Mouse (Mus musculus): Measurements from ENCODE around the gene Rapgef5. TPM values are rescaled to one million over a fixed set of nuclear protein-coding genes. Genes with fewer than 3 reads are reported as not detected.

Rapgef5 gene
- 34.6 and 50.9 TPM in 2 replicates for polyA plus RNA-seq (2012; rRNA removed)

- DNase-seq (ENCODE audit: low read depth), result no peak
These were observed at the start of gene Rapgef5 for GRCm38 (mm10) chr12:117516179-117516578. Gene Rapgef5, plus strand, starts transcription at chr12:117516479.

DNA sequence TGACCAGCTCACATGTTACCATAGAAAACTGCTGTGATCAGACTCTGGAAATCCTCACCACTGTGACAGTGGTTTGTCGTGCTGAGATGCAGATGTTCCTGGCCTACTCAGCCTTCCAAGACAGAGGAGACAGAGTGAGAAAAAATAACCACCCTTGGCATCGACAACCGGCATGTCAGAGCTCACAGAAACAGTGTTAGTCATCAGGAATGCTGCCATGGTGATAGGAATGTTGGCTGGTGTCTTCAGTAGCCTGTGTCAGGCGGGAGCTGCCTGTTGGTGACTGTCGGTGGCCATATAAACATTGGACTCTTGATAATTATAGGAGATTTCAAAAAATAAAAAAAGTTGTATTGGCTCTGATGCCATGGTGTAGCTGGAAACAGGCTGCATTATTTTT, 48.0 kb upstream of the Rapgef5 start:
- DNase-seq (ENCODE audit: low read depth), result peak; percentile 43
- TF ChIP-seq POLR2A (IDR thresholded peaks at IDR 0.05; ENCODE audit: borderline replicate concordance, extremely low read depth, insufficient read depth, insufficient read length, poor library complexity, severe bottlenecking) (no peak), CTCF (IDR thresholded peaks at IDR 0.05; ENCODE audit: borderline replicate concordance, extremely low read depth, insufficient read depth, insufficient read length) (no peak)

More at GRCm38 (mm10) chr12:117516179-117516578, at the start of gene Rapgef5:
- TF ChIP-seq CTCF (IDR thresholded peaks at IDR 0.05; ENCODE audit: borderline replicate concordance, extremely low read depth, insufficient read depth, insufficient read length) (no peak), POLR2A (IDR thresholded peaks at IDR 0.05; ENCODE audit: borderline replicate concordance, extremely low read depth, insufficient read depth, insufficient read length, poor library complexity, severe bottlenecking) (no peak)

- no peak for DNase-seq (ENCODE audit: low read depth)
- no peak for TF ChIP-seq CTCF (IDR thresholded peaks at IDR 0.05; ENCODE audit: borderline replicate concordance, extremely low read depth, insufficient read depth, insufficient read length)
- no peak for TF ChIP-seq POLR2A (IDR thresholded peaks at IDR 0.05; ENCODE audit: borderline replicate concordance, extremely low read depth, insufficient read depth, insufficient read length, poor library complexity, severe bottlenecking)
These were observed 37.3 kb upstream of the Rapgef5 start for GRCm38 (mm10) chr12:117479014-117479413.

GRCm38 (mm10) chr12:117479680-117480079, 36.6 kb upstream of the Rapgef5 start:
- TF ChIP-seq POLR2A (IDR thresholded peaks at IDR 0.05; ENCODE audit: borderline replicate concordance, extremely low read depth, insufficient read depth, insufficient read length, poor library complexity, severe bottlenecking) (no peak), CTCF (IDR thresholded peaks at IDR 0.05; ENCODE audit: borderline replicate concordance, extremely low read depth, insufficient read depth, insufficient read length) (no peak)
- no peak for DNase-seq (ENCODE audit: low read depth)

DNA sequence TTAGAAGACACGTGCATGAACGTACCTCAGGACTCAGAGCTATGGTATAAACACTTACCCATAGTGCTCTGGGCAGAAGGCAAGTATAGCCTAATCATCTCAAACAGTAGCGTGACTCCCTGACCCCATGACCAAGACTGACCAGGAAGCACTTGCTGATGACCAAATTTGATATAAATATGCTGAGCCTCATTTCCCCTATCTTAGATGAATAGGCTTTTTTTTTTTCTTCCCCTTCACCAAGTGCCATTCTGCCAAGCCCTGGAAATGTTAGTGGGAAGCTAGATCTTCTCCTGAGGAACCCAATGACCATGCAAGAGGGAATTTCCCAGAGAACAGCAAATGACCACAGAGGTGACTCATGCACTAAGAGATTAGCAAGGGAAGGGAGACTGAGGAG, 35.3 kb upstream of the Rapgef5 start:
- DNase-seq (ENCODE audit: low read depth), result no peak
- TF ChIP-seq POLR2A (IDR thresholded peaks at IDR 0.05; ENCODE audit: borderline replicate concordance, extremely low read depth, insufficient read depth, insufficient read length, poor library complexity, severe bottlenecking) (no peak), CTCF (IDR thresholded peaks at IDR 0.05; ENCODE audit: borderline replicate concordance, extremely low read depth, insufficient read depth, insufficient read length) (no peak)

DNA sequence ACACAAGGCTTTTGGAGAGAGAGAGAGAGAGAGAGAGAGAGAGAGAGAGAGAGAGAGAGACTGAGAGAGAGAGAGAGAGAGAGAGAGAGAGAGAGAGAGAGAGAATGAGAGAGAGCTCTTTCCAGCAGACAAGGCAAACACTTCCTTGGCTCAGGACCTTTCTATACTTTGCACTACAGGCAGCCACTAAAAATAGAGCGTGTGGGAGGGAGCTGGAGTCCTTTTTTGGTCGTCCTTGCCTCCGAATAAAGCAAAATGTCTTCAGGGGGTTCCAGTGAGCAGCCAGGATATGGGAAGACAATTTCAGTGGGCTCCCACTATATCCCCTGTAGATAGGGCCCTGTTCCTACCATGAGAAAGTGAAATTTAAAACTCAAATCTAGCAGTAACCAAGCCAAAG, 33.6 kb upstream of the Rapgef5 start:
- no peak for DNase-seq (ENCODE audit: low read depth)
- TF ChIP-seq POLR2A (IDR thresholded peaks at IDR 0.05; ENCODE audit: borderline replicate concordance, extremely low read depth, insufficient read depth, insufficient read length, poor library complexity, severe bottlenecking) (no peak), CTCF (IDR thresholded peaks at IDR 0.05; ENCODE audit: borderline replicate concordance, extremely low read depth, insufficient read depth, insufficient read length) (no peak)

DNA sequence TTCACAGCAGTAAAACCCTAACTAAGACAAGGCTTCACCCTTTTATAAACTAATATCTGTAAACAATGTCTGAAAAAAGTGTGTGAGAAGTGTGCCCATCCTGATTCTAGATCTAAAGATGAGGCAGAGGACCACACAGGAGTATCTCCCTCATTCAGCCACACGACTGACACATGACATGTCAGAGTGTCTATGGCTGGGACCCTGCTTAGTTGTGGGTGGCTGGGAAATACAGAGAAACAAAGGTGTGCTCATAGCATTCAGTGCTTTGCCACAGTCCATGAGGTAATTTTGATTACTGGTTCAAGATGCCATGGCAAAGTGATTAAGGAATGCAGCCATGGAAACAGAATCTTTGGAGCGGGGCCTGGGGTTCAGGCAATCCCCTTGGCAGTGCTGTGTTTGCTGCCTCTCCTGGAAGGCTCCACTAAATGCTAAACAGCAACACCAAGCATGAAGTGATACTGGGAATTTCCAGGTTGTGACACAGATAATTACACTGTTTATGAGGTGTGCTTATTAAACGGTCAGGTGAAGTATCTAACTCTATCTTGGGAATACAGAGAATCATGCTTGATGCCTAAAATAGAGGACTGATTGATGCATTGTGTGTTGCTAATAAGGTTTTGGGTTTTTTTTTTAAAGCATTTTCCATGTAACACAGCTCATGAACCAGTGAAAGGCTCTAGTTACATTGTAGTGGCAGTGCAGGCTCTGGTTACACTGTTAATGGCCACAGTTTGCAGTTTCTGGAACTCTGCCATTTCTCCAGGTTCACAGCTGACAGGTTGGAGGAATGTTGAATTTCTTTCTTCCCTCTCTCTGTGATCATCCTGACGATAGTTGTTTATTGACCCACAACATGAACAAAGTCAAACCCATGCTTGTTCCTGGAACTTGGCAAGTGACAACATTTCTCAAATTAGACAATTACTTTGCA, 29.9 kb upstream of the Rapgef5 start:
- TF ChIP-seq CTCF (IDR thresholded peaks at IDR 0.05; ENCODE audit: borderline replicate concordance, extremely low read depth, insufficient read depth, insufficient read length) (no peak), POLR2A (IDR thresholded peaks at IDR 0.05; ENCODE audit: borderline replicate concordance, extremely low read depth, insufficient read depth, insufficient read length, poor library complexity, severe bottlenecking) (no peak)
- DNase-seq (ENCODE audit: low read depth), result peak; percentile 66

- TF ChIP-seq CTCF (IDR thresholded peaks at IDR 0.05; ENCODE audit: borderline replicate concordance, extremely low read depth, insufficient read depth, insufficient read length), result no peak
- TF ChIP-seq POLR2A (IDR thresholded peaks at IDR 0.05; ENCODE audit: borderline replicate concordance, extremely low read depth, insufficient read depth, insufficient read length, poor library complexity, severe bottlenecking), result no peak
- no peak for DNase-seq (ENCODE audit: low read depth)
These were observed 19.6 kb upstream of the Rapgef5 start for GRCm38 (mm10) chr12:117496501-117497176.

- no peak for TF ChIP-seq POLR2A (IDR thresholded peaks at IDR 0.05; ENCODE audit: borderline replicate concordance, extremely low read depth, insufficient read depth, insufficient read length, poor library complexity, severe bottlenecking)
- TF ChIP-seq CTCF (IDR thresholded peaks at IDR 0.05; ENCODE audit: borderline replicate concordance, extremely low read depth, insufficient read depth, insufficient read length), result no peak
- no peak for DNase-seq (ENCODE audit: low read depth)
These were observed 18.9 kb upstream of the Rapgef5 start for GRCm38 (mm10) chr12:117497361-117497760.

GRCm38 (mm10) chr12:117499242-117499641, 17.0 kb upstream of the Rapgef5 start:
- no peak for DNase-seq (ENCODE audit: low read depth)
- TF ChIP-seq CTCF (IDR thresholded peaks at IDR 0.05; ENCODE audit: borderline replicate concordance, extremely low read depth, insufficient read depth, insufficient read length) (no peak), POLR2A (IDR thresholded peaks at IDR 0.05; ENCODE audit: borderline replicate concordance, extremely low read depth, insufficient read depth, insufficient read length, poor library complexity, severe bottlenecking) (no peak)

DNA sequence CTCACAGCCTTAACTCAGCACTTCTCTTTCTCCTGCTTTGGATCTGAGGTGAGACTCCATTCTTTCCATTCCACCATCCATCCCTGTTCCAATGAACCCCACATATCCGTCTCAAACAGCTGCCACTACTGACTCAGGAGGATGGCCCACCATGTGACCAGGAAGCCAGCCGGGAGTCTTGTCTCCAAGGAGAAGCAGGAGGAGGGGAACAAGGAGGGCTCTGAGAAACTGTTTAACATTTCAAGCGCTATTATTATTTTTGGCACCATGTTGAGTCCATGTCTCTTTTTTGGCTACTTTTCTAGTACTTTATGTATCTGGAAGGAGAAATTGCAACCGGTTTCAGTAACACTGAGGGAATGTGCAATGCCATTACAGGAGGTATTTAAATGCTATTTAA, 15.1 kb upstream of the Rapgef5 start:
- DNase-seq (ENCODE audit: low read depth), result no peak
- no peak for TF ChIP-seq POLR2A (IDR thresholded peaks at IDR 0.05; ENCODE audit: borderline replicate concordance, extremely low read depth, insufficient read depth, insufficient read length, poor library complexity, severe bottlenecking)
- no peak for TF ChIP-seq CTCF (IDR thresholded peaks at IDR 0.05; ENCODE audit: borderline replicate concordance, extremely low read depth, insufficient read depth, insufficient read length)

Data from brain, embryonic 14.5 days (tissue).